Mouse (Mus musculus): ENCODE results near the gene Dll3.

The Dll3 gene

DNA sequence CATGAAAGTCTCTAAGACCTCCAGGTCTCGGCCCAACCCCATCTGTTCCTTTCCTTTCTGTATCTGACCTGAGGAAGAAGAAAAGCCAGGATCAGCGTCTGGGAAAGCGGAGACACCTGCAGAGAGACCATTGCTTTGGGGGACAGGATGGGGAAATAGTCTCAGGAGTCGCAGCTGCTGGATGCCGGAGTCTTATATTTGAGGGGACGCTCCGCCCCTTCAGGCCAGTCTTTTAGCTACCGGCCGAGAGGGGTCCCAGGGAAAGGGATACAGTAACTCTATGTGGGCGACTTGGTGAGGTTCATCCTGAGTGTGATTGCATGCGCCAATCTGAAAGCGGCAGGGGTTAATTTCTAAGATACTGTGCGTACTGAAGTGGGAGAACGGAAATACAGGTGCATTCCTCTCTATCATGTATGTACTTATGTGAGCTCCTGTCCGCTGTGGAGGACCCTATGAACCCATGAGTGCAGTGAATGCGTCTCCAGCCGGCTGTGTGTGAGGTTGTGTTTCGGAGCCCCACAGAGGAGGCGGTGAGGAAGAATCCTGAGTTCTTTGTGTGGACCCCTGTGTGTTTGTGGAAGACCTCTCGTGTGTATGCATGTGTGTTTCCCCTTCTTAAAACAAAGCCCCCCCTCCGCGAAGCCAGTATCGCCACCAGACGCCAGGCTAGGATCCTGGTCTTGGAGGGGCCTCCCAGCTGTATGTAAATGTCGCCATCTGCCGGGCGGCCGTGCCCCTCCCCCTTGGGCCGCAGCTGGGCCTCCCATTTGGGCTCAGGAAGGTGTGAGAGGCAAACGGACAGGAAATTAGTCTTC lies at the start of gene Dll3:
Gene Dll3 (minus strand): TSS at position 623 of the 818 bp plus-strand sequence.
- DNase-seq (ENCODE audit: low read depth) = no peak

- DNase-seq (ENCODE audit: low read depth) = no peak
These were observed 49.7 kb upstream of the Dll3 start for GRCm38 (mm10) chr7:28351676-28352191.

- peak; percentile 94 for DNase-seq (ENCODE audit: low read depth)
These were observed 48.3 kb upstream of the Dll3 start, which contains the start of gene Rps16 for GRCm38 (mm10) chr7:28350155-28350883. Gene Rps16, plus strand, starts transcription at chr7:28350652.

DNA sequence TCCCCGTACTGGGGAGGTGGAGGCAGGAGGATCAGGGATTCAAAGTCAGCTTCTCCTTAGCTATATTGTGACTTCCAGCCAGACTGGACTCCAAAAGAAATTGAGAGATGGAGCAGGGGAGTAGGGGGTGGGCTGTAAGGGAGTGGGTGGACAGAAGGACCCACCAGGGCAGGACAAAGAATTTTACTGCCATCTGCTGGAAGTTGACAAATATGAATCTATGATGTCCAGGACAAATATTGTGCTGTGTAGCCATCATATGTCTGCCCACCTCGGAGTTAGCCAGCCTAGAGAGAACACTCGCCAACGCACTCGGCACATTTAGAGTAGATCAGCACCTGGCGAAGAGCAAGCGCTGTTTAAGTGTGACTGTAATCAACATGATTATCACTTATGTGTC lies 46.6 kb upstream of the Dll3 start:
- no peak for DNase-seq (ENCODE audit: low read depth)

- DNase-seq (ENCODE audit: low read depth) = no peak
These were observed 45.7 kb upstream of the Dll3 start for GRCm38 (mm10) chr7:28347746-28348145.

GRCm38 (mm10) chr7:28344637-28345036 lies 42.6 kb upstream of the Dll3 start:
- DNase-seq (ENCODE audit: low read depth) = peak; percentile 78

DNA sequence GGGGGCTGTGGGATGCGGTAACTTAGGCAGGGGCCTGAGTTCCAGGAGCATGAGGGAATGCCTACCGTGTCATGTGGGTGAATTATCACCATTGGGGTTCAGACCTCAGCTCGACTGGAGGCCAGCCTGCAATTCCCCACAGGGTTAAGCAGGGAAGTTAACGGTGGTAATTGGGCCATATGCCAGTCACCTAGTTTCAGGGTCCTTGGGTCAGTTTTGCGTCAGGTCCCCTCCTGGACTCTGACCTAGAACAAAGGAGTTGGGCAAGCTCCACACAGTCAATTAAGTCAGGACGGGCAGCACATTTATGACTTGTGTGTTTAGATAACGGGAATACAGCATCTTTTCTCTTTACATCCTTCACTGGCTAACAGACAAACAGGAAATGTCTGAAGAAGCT lies 39.3 kb upstream of the Dll3 start:
- DNase-seq (ENCODE audit: low read depth) = no peak

- DNase-seq (ENCODE audit: low read depth) = peak; percentile 52
These were observed 37.3 kb upstream of the Dll3 start for GRCm38 (mm10) chr7:28339213-28339917.

GRCm38 (mm10) chr7:28338108-28338998 lies 36.3 kb upstream of the Dll3 start, which contains the start of gene Supt5:
Gene Supt5, minus strand, starts transcription at chr7:28338746.
- DNase-seq (ENCODE audit: low read depth) = peak; percentile 99

DNA sequence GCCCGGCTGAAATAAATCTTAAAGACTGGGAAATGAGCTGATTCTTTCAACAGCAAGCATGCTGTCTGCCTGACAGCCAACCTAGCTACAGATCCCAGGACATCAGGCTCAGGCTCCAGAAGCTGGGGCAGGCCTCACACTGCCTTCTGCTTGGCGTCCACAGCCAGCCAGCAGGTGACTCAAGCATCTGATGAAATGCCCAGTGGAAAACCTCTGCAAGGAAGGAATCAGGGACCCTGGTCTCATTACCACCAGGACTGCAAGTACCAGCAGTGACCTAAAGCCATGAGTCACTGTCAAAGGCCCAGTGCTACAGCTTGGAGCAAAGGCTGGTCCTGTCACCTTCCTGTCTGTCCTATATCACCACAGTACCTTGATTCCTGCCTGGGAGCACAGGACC lies 33.4 kb upstream of the Dll3 start:
- no peak for DNase-seq (ENCODE audit: low read depth)

DNA sequence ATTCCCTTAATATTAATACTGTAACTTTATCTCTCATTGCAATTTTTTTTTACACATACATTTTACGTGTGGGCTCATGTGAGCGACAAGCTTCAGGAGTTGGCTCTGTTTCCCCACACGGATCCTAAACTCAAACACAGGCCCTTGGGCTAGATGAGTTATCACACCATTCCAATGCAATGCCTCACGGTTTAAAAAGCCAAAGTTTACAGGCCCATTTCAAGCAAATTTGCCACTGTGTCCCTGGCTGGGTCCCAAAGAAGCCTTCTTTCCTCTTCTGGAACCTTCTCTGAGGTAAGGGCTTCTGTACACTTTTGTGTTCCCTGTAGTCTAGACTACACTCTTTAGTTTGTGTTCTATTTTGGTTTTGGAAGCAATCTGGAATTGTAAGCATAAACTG lies 32.5 kb upstream of the Dll3 start:
- DNase-seq (ENCODE audit: low read depth) = no peak

DNA sequence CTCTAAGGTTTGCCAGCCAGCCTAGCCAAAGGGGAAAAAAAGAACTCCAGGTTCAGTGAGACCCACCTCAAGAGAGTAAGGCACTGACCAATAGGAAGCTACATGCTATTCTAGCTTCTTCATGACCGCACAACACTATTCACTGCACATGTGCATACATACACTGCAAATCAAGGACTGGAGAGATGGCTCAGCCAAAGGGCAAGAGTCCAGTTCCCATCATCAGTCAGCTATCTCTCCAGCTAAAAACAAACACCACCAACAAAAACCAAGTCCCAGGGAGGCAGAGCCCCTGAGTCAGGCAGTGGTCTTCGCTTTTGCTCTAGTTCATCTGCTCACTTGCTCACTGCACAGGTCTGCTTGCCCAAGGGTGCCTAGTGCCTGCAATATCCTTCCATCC lies 26.2 kb upstream of the Dll3 start:
- DNase-seq (ENCODE audit: low read depth) = no peak

DNA sequence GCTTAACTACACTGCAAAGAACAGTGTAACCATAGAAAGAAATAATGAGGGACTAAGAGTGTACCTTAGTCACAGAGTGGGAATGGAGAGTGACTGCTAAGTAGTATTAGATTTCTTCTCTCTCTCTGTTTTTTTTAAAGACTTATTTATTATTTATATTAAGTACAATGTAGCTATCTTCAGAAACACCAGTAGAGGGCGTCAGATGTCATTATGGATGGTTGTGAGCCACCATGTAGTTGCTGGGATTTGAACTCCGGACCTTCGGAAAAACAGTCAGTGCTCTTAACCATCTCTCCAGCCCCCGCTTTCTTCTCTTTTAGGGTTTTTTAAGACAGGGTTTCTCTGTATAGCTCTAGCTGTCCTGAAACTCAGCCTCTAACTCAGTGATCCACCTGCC lies 24.4 kb upstream of the Dll3 start:
- DNase-seq (ENCODE audit: low read depth) = no peak

GRCm38 (mm10) chr7:28325293-28325692 lies 23.3 kb upstream of the Dll3 start:
- DNase-seq (ENCODE audit: low read depth) = no peak

- no peak for DNase-seq (ENCODE audit: low read depth)
These were observed 20.1 kb upstream of the Dll3 start for GRCm38 (mm10) chr7:28321974-28322720.

- no peak for DNase-seq (ENCODE audit: low read depth)
These were observed 16.7 kb upstream of the Dll3 start for GRCm38 (mm10) chr7:28318714-28319113.

- DNase-seq (ENCODE audit: low read depth) = no peak
These were observed 16.0 kb upstream of the Dll3 start for GRCm38 (mm10) chr7:28318036-28318435.

DNA sequence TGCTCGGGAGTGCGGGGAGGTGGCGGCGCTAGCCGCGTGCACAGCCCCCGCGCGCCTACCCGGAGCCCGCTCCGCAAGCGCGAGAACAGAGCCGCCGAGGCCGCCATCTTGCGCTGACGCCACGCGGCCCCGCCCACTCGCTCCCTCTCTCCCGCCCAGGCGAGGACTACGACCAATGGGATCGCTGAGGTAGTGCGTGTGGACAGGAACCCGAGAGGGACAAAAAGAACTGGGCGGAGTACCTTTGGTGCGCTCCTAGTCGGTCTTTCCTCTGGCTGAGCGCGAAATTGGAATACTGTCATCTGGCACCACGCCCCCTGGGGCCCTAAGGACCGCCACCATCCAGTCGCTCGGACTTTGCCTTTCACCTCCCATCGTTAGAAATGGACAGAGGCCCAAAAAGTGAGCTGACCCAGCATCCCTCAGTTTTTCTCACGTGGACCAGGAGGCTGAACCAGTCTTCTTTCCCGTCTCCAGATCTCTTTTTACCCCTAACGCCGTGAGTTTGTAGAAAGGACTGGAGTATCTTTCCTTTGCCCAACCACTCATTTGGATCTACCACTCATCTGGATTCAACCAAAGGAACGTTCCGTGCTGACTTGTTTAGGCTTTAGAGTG lies 10.0 kb upstream of the Dll3 start, which contains the start of gene Timm50:
Gene Timm50 (minus strand): TSS at position 147 of the 618 bp plus-strand sequence.
- peak; percentile 95 for DNase-seq (ENCODE audit: low read depth)

- peak; percentile 23 for DNase-seq (ENCODE audit: low read depth)
These were observed 9.3 kb upstream of the Dll3 start for GRCm38 (mm10) chr7:28311151-28311925.

Measured in c-Kit-positive CD71-positive TER-119-negative erythroid progenitor cells, embryonic 14.5 days (primary cell).